Mouse (Mus musculus) kidney, adult 10 weeks (tissue): ENCODE data around the gene Abhd5. TPM values are rescaled to one million over a fixed set of nuclear protein-coding genes. Genes with fewer than 3 reads are reported as not detected.

Source experiments
- polyA plus RNA-seq: library from polyadenylated mRNA; stranded (reverse); fragments of 350-450 nt; fragmentation: Illumina TruSeq; extraction: RNeasy Lipid Tissue Mini Kit (QIAGEN cat#74804); gene quantifications from one replicate; pipeline ENCODE4 v1.2.3, GENCODE M21; 2014; ENCODE audit warnings: low read depth, low replicate concordance

Abhd5 gene
- polyA plus RNA-seq: 92.9 TPM

GRCm38 (mm10) chr9:122351303-122352024 is at the start of gene Abhd5:
Abhd5 (plus strand) TSS chr9:122351608.

Other genes with a start within 250 kb of the Abhd5 start
- gene Snrk, start 234.3 kb upstream of the Abhd5 start, polyA plus RNA-seq: 71.1 TPM
- 15.0 TPM for gene Ano10, start 57.2 kb upstream of the Abhd5 start, polyA plus RNA-seq